Mouse (Mus musculus): ENCODE data around the gene Rad51.

The Rad51 gene

GRCm38 (mm10) chr2:119112438-119113112 is at the start of gene Rad51:
Gene Rad51, plus strand, starts transcription at chr2:119112793.
- peak; percentile 94 for DNase-seq (ENCODE audit: low read depth)

- no peak for DNase-seq (ENCODE audit: low read depth)
Measured at GRCm38 (mm10) chr2:119072397-119072796, 40.2 kb upstream of the Rad51 start.

GRCm38 (mm10) chr2:119086156-119086555 is 26.4 kb upstream of the Rad51 start:
- no peak for DNase-seq (ENCODE audit: low read depth)

DNA sequence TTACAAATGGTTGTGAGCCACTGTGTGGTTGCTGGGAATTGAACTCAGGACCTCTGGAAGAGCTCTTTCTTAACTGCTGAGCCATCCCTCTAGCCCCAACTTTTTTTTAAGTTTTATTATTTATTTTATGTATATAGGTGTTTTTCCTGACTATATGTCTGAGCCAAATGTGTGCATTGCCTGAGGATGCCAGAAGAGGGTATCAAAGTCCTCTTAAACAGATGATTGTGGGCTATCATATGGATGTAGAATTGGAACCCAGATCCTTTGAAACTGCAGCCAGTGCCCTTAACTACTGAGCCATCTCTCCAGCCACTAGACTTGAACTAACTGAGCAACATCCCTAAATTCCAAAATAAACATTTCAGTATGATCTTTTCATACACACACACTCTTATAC is 11.0 kb upstream of the Rad51 start:
- DNase-seq (ENCODE audit: low read depth): no peak

DNA sequence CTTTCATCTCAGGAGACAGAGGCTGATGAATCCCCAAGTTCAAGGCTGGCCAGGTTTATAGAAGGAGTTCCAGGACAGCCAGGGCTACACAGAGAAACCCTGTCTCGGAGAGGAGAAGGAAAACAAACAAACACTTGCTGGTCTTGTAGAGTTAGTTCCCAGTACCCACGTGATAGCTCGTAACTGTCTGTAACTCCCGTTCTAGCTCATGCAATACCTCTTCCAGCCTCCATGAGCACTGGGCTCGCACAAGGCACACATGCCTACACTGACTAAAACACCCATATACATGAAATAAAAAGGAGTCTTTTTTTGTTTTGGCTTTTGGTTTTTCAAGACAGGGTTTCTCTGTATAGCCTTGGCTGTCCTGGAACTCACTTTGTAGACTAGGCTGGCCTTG is 6.0 kb upstream of the Rad51 start:
- DNase-seq (ENCODE audit: low read depth): no peak

GRCm38 (mm10) chr2:119108554-119108953 is 4.0 kb upstream of the Rad51 start:
- DNase-seq (ENCODE audit: low read depth): peak; percentile 29

DNA sequence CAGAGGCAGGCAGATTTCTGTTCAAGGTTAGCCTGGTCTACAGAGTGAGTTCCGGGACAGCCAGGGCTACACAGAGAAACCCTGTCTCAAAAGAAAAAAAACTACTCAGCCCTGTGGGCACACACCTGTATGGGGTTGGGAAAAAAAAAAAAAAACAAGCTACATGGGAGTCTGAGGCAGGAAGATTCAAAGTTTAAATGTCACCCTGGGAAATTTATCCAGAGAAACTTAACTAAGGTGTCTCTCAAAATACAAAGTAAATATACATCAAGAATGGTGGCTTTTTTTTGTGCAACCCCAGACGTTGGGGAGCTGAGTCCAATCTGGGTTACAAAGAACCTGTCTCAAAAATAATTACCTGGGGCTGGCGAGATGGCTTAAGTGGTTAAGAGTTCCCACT is 1.5 kb upstream of the Rad51 start:
- no peak for DNase-seq (ENCODE audit: low read depth)

DNA sequence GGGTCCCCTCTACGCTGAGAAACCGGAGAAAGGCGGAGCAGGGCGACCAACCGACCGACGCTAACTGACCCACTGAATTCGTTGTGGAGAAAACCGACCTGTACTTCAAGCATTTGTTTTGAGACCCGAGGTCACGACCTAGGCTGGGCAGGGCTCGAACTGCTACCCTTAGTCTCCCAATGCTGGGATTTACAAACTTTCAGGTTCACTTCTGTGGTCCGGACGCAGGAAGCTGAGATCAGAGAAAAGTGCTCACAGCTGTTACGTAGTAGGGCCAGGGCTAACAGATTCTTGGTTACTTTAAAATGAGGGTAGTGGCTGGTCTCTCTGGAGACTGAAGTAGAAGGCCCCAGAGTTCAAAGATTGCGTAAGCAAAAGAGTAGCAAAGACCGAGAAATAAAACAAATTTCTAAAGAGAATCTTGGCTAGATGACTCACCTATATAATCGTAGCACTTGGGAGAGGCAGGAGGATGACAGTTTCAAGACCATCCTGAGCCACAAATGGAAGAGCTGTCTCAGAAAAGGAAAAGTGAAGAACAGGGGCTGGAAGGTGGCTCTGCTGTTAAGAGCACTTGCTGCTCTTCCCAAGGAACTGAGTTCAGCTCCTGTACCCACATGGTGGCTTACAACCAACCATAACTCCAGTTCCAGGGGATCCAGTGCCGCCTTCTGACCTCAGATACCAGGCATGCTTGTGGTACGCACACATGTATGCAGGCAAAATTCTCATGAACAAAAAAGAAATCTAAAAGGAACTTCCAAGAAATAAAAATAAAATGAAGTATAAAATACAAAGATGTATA is 730 bp downstream of the Rad51 start:
- peak; percentile 57 for DNase-seq (ENCODE audit: low read depth)

DNA sequence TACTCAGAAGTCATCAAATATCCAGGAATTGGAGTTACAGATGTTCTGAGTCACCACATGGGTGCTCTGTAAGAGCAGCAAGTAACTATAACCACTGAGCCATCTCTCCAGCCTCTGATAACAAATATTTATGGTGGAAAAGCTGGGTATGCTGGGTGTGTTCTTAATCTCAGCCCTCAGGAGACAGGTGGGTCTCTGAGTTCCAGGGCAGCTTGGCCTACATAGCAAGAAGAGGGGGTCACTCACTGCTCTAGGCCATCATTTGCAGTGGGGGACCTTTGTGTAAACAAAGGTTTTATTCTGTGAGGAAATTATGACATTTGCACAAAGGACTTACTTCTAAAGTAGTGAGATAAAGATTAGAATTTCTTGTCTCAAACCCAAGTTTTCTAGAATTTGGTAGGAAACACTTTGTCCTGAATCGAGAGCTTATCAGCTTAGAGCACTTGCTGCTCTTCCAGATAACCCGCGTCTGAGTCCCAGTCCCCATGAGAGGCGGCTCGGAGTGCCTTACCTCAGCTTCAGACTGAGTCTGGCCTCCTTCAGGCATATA is 23.8 kb downstream of the Rad51 start:
- no peak for DNase-seq (ENCODE audit: low read depth)

DNA sequence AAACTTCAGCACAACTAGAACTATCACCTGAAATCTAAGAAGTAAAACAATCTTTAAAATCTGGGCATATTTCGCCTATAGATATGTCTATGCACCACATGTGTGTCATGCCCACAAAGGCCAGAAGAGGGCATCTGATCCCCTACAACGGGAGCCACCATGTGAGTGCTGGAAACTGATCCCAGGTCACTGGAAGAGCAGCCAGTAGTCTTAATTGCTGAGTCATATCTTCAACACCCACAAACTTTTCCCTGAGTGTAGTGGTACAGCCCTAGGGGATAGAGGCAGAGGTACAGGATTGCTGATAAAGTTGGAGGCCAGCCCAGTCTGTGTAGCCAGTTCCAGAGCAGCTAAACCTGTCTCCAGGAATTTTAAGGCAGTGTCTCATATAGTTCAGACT is 32.6 kb downstream of the Rad51 start:
- DNase-seq (ENCODE audit: low read depth): peak; percentile 46

DNA sequence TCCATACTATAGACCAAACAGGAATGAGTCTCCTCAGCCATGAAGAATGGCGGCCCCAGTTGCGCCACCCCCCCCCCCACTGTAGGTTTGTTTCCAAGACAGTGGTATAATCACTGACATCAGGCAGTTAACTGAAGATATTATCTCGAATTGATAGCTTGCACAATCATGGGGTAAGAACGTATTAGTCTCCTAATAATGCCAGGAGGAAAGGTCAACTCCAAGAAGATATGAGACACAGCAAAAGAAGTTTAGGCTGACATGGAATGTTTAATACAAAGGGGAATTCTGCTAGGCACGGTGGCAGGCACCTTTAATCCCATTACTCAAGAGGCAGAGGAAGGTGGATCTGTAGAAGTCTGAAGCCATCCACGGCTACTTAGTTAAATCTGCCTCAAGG is 33.8 kb downstream of the Rad51 start:
- no peak for DNase-seq (ENCODE audit: low read depth)

DNA sequence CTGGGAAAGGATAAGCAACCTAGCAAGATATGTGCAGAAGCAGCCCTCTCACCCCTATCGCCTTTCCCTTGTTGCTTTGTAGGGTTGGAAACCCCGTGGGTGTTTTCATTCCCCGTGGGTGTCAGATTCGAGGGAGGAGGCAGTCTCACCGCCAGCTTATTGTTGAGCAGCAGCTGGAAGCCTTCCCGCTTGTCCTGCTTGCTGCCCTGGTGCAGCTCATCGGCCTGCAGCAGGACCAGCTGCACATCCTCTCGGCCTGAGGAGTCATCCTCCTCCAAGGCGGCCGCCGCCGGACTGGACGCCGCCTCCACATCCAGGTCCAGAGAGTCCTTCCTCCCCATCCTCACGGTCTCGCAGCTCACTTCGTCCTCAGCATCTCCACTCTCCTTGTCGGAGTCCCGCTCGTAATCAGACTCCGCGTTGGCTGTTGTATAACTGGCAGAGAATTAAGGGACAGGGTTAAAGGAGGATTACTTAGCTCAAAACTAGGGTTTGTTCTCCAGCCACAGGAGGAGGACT is 34.6 kb downstream of the Rad51 start:
- DNase-seq (ENCODE audit: low read depth): no peak

GRCm38 (mm10) chr2:119147775-119148174 is 35.2 kb downstream of the Rad51 start:
- no peak for DNase-seq (ENCODE audit: low read depth)

DNA sequence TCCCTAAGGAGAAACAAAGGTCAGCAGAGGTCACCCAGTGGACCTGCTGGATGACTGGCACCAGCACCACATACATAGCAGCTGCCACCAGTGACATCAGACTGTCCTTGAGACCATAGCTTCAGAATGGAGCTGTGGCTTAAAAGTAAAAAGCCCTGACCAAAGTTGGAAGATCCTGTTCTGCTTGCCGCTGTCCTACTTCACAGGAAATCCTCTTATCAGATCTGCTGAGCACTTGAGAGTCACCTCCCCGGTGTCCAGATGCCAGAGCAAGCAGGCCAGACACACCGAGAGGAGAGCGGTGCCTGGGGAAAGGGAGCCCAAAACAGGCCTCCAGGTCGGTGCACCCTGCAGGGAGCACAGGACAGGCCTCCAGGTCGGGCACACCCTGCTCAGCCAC is 39.7 kb downstream of the Rad51 start:
- no peak for DNase-seq (ENCODE audit: low read depth)

- DNase-seq (ENCODE audit: low read depth): no peak
Measured at GRCm38 (mm10) chr2:119154683-119155082, 42.1 kb downstream of the Rad51 start.

DNA sequence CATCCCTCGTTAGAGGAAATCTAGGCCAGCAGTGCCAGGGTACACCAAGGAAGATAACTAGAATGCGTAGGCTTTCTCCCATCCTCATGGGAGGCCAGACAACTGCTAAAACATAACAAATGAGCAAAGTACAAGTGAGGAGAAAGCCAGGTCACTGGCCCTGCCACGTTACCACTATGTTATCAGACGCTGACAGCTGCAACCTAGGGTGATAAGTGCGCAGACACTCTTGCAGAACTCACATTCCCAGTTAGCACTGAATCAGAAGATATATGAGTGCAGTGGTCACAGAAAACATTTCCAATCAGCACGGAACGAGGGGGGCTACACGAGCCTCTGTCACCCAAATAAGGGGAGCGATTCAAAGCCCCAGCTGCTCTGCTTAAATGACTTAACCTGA is 42.8 kb downstream of the Rad51 start:
- no peak for DNase-seq (ENCODE audit: low read depth)

- DNase-seq (ENCODE audit: low read depth): peak; percentile 53
Measured at GRCm38 (mm10) chr2:119156081-119156680, 43.6 kb downstream of the Rad51 start.

DNA sequence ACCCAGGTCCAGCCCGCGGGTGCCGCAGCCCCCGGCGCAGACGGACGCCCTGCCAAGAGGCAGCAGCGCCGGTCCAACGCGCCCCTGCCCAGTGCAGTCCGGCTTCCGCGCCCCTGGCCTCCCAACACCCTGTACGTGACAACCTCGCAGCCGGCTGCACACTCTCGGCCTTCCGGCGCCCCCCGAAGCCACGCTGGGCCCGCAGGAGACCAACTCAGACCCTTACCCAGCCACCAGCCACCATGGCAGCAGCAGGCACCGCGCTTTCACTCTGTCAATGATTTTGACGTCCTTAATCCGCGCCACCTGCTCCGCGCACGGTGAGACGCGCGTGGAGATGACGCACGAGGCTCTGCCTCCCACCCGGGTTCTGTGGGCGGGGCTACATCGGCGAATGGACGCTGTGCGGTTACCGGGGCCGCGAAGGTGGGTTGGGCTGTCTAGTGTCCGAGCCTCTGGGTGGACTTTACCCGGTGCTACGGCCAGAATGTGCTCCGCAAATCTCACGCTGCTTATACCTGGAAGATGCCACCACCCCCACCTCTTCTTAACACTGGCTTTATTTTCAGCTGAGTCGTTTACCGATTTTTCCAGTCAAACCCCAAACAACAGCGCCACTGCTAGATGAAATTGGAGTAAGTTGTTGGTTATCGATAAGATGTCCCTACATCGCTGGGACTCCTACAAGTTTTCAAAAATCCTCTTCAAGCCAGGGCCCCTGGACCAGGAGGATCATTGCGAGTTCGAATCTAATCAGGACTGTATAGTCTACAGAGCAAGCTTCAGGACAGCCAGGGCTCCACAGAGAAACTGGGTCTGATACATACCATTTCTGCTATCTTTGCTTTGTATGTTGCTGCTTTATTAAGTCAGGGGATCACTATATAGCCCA is 44.3 kb downstream of the Rad51 start, which contains the start of gene Rmdn3:
Rmdn3 (minus strand) TSS at position 354 of the 892 bp plus-strand sequence.
- peak; percentile 97 for DNase-seq (ENCODE audit: low read depth)

GRCm38 (mm10) chr2:119157836-119158235 is 45.2 kb downstream of the Rad51 start:
- peak; percentile 21 for DNase-seq (ENCODE audit: low read depth)

- DNase-seq (ENCODE audit: low read depth): no peak
Measured at GRCm38 (mm10) chr2:119161247-119161646, 48.7 kb downstream of the Rad51 start.

- no peak for DNase-seq (ENCODE audit: low read depth)
Measured at GRCm38 (mm10) chr2:119163135-119163534, 50.5 kb downstream of the Rad51 start.

Measured in induced T-regulatory cell, adult 2 months (primary cell).